Mouse (Mus musculus) splenic B cell, adult 2 months (primary cell): ENCODE results near the gene Jtb.

Experiments used
- DNase-seq: peaks from one replicate; pipeline ENCODE4 v3.0.0-alpha.2; 2011; ENCODE audit warnings: low read depth, low spot score
- H3K27me3 ChIP-seq: 2 replicates; pipeline ENCODE4 v1.6.1; 2012; ENCODE audit warnings: mild to moderate bottlenecking, low read length, moderate library complexity, mixed read lengths; ENCODE audit not compliant: control insufficient read depth, poor library complexity, insufficient read depth, severe bottlenecking
- H3K36me3 ChIP-seq: 2 replicates; pipeline ENCODE4 v1.6.1; 2012; ENCODE audit warnings: mild to moderate bottlenecking, low read length, moderate library complexity, mixed read lengths; ENCODE audit not compliant: control insufficient read depth, poor library complexity, insufficient read depth, severe bottlenecking

Gene Jtb

GRCm38 (mm10) chr3:90279743-90280142 lies 48.3 kb downstream of the Jtb start:
- no peak for DNase-seq
- Histone ChIP-seq H3K36me3 (peaks cover 30% of the 10 kb centered on the region), H3K27me3 (no peaks in the 10 kb centered on the region)

GRCm38 (mm10) chr3:90280708-90281107 lies 49.3 kb downstream of the Jtb start:
- no peak for DNase-seq
- Histone ChIP-seq H3K36me3 (peaks cover 30% of the 10 kb centered on the region), H3K27me3 (no peaks in the 10 kb centered on the region)

- peaks cover 13% of the 10 kb centered on the region for H3K36me3 ChIP-seq
- no peak for DNase-seq
- H3K27me3 ChIP-seq = no peaks in the 10 kb centered on the region
These were observed 52.8 kb downstream of the Jtb start for GRCm38 (mm10) chr3:90284150-90284549.
